Mouse (Mus musculus) CH12.LX (cell line): ENCODE measurements at regions not wholly inside any gene's neighbourhood (a gene's known extent, or its start where the extent isn't known, plus 50 kb on each side); places are given as distances from the start of the nearest gene placed in this dataset.

ENCODE experiments used
- DNase-seq: peaks from one replicate; pipeline ENCODE4 v3.0.0-alpha.2; 2013; ENCODE audit errors: extremely low read depth
- H3K27ac ChIP-seq: 2 replicates; pipeline ENCODE4 v1.5.1; 2012; ENCODE audit warnings: low read depth, mild to moderate bottlenecking, control low read depth, moderate library complexity; ENCODE audit not compliant: insufficient read depth
- H3K27me3 ChIP-seq: replicated peaks from 2 replicates; pipeline ENCODE3; 2012; ENCODE audit warnings: inconsistent platforms
- H3K36me3 ChIP-seq, 2 experiments: replicated peaks in 1 of 2; 2 replicates each; pipeline versions ENCODE3 to v1.6.1; 2012; ENCODE audit warnings: inconsistent platforms in 1 of 2, low read length in 1 of 2, mild to moderate bottlenecking in 1 of 2, mixed read lengths in 1 of 2, moderate library complexity in 1 of 2; ENCODE audit not compliant: control insufficient read depth in 1 of 2, insufficient read depth in 1 of 2
- H3K4me1 ChIP-seq, 2 experiments: 2 replicates each; pipeline ENCODE4 v1.6.1; 2012; ENCODE audit warnings: inconsistent platforms in 1 of 2, moderate library complexity in 1 of 2; ENCODE audit not compliant: insufficient read depth in 2 of 2, control insufficient read depth in 1 of 2
- H3K4me2 ChIP-seq: 2 replicates; pipeline ENCODE4 v1.6.1; 2012; ENCODE audit warnings: low read depth, mild to moderate bottlenecking, control low read depth; ENCODE audit not compliant: poor library complexity, insufficient read depth, severe bottlenecking
- H3K4me3 ChIP-seq, 3 experiments: fragments of 150-350 bp in 1 of 3; sonication (generic) in 1 of 3; replicated peaks in 1 of 3; 2 replicates each; pipeline versions ENCODE3 to v1.5.1; 2011 to 2012; ENCODE audit warnings: low read depth in 2 of 3, low read length in 2 of 3, mild to moderate bottlenecking in 2 of 3, moderate library complexity in 2 of 3, control low read depth in 1 of 3, improper control_type of control experiment in 1 of 3, inconsistent platforms in 1 of 3, mixed read lengths in 1 of 3; ENCODE audit not compliant: poor library complexity in 1 of 3
- H3K79me2 ChIP-seq: replicated peaks from 2 replicates; pipeline ENCODE4 v1.6.1; 2012; ENCODE audit warnings: mild to moderate bottlenecking, moderate library complexity; ENCODE audit not compliant: control insufficient read depth, poor library complexity, insufficient read depth, severe bottlenecking; ENCODE audit errors: extremely low read depth
- H3K9ac ChIP-seq: 2 replicates; pipeline ENCODE4 v1.6.1; 2012; ENCODE audit warnings: low read depth, mild to moderate bottlenecking, control low read depth, moderate library complexity; ENCODE audit not compliant: insufficient read depth
- H3K9me3 ChIP-seq: replicated peaks from 2 replicates; pipeline ENCODE3; 2012; ENCODE audit warnings: low read length, inconsistent platforms, mixed read lengths
- BHLHE40 ChIP-seq: IDR thresholded peaks from 2 replicates; pipeline ENCODE4 v1.6.1; 2011; ENCODE audit warnings: mild to moderate bottlenecking, low read depth, low read length, improper control_type of control experiment
- CHD2 ChIP-seq: IDR thresholded peaks from 2 replicates; pipeline ENCODE4 v1.6.1; 2011; ENCODE audit warnings: low read length, improper control_type of control experiment
- CTCF ChIP-seq, 2 experiments: IDR thresholded peaks in 1 of 2; conservative IDR thresholded peaks in 1 of 2; 2 replicates each; pipeline ENCODE4 v1.5.1; 2011 to 2012; ENCODE audit warnings: low read depth in 2 of 2, low read length in 2 of 2, improper control_type of control experiment in 1 of 2, inconsistent platforms in 1 of 2, mild to moderate bottlenecking in 1 of 2, moderate library complexity in 1 of 2
- E2F4 ChIP-seq: IDR thresholded peaks from 2 replicates; pipeline ENCODE4 v1.6.1; 2011; ENCODE audit warnings: low read depth, low read length, improper control_type of control experiment; ENCODE audit not compliant: insufficient replicate concordance
- ELF1 ChIP-seq: IDR thresholded peaks from 2 replicates; pipeline ENCODE4 v1.6.1; 2014; ENCODE audit warnings: low read depth, mild to moderate bottlenecking, inconsistent platforms, low read length, improper control_type of control experiment
- IRF4 ChIP-seq: IDR thresholded peaks from 2 replicates; pipeline ENCODE4 v1.6.1; 2014; ENCODE audit warnings: low read depth, mild to moderate bottlenecking, inconsistent platforms, low read length, improper control_type of control experiment
- JUN ChIP-seq: IDR thresholded peaks from 2 replicates; pipeline ENCODE4 v1.6.1; 2011; ENCODE audit warnings: low read depth, mild to moderate bottlenecking, low read length, improper control_type of control experiment, moderate library complexity; ENCODE audit not compliant: insufficient read depth
- KAT2A ChIP-seq: IDR thresholded peaks from 2 replicates; pipeline ENCODE4 v1.6.1; 2012; ENCODE audit warnings: low read length, improper control_type of control experiment, inconsistent platforms; ENCODE audit not compliant: insufficient replicate concordance
- NELFE ChIP-seq: IDR thresholded peaks from 2 replicates; pipeline ENCODE4 v1.6.1; 2011; ENCODE audit warnings: low read depth, low read length, improper control_type of control experiment
- POLR2AphosphoS2 ChIP-seq: IDR thresholded peaks from 2 replicates; pipeline ENCODE4 v1.6.1; 2011; ENCODE audit warnings: low read depth, low read length, improper control_type of control experiment
- RAD21 ChIP-seq: IDR thresholded peaks from 2 replicates; pipeline ENCODE4 v1.6.1; 2011; ENCODE audit warnings: low read depth, mild to moderate bottlenecking, low read length, improper control_type of control experiment, moderate library complexity
- RCOR1 ChIP-seq: conservative IDR thresholded peaks from 2 replicates; pipeline ENCODE4 v1.6.1; 2012; ENCODE audit warnings: low read depth, mild to moderate bottlenecking, inconsistent platforms, low read length, improper control_type of control experiment
- TBP ChIP-seq: conservative IDR thresholded peaks from 2 replicates; pipeline ENCODE4 v1.6.1; 2011; ENCODE audit warnings: low read depth, low read length, improper control_type of control experiment
- UBTF ChIP-seq: IDR thresholded peaks from 2 replicates; pipeline ENCODE4 v1.6.1; 2012; ENCODE audit warnings: low read depth, mild to moderate bottlenecking, inconsistent platforms, low read length, improper control_type of control experiment, moderate library complexity
- USF1 ChIP-seq: IDR thresholded peaks from 2 replicates; pipeline ENCODE4 v1.6.1; 2014; ENCODE audit warnings: low read depth, mild to moderate bottlenecking, inconsistent platforms, low read length, improper control_type of control experiment
- ZMIZ1 ChIP-seq: IDR thresholded peaks from 2 replicates; pipeline ENCODE4 v1.6.1; 2012; ENCODE audit warnings: low read depth, mild to moderate bottlenecking, inconsistent platforms, low read length, improper control_type of control experiment
- dilution Hi-C: fragments of 300-500 bp; cut with MboI; formaldehyde crosslinking; loops from 2 replicates; pipeline ENCODE4 v1.14.3; 2020; ENCODE audit warnings: low sequenced_read_pairs; ENCODE audit not compliant: extremely low pct_unique_long_range_greater_than_20kb, extremely low pct_ligation_motif_present
- in situ Hi-C: fragments of 300-500 bp; cut with MboI; formaldehyde crosslinking; loops from 3 replicates; pipeline ENCODE4 v1.14.3; 2019; ENCODE audit warnings: low sequenced_read_pairs, low pct_ligation_motif_present, low pct_unique_long_range_greater_than_20kb, mixed read lengths

- H3K4me2 ChIP-seq: no peak overlapping the region
- peaks cover 10% of the 10 kb centered on the region for H3K9me3 ChIP-seq
- no peaks in the 10 kb centered on the region for H3K79me2 ChIP-seq
- dilution Hi-C loops: no loop called here
- no peak for TF ChIP-seq JUN
- no peak for TF ChIP-seq CTCF (conservative IDR thresholded peaks at IDR 0.05 in 1 of 2, IDR thresholded peaks at IDR 0.05 in 1 of 2; ENCODE audit: low read depth in 2 of 2, low read length in 2 of 2)
- TF ChIP-seq NELFE: no peak
- TF ChIP-seq USF1: no peak
- no peak for TF ChIP-seq BHLHE40
- TF ChIP-seq ZMIZ1: no peak
- no peak for TF ChIP-seq RCOR1
- no peak for TF ChIP-seq TBP
- TF ChIP-seq POLR2AphosphoS2: no peak
- in situ Hi-C loops: no loop called here
- no peak overlapping the region for H3K9ac ChIP-seq
- no peak overlapping the region for H3K27ac ChIP-seq
- H3K36me3 ChIP-seq: no peaks in the 10 kb centered on the region
- H3K4me3 ChIP-seq: no peak overlapping the region
- no peaks in the 10 kb centered on the region for H3K4me1 ChIP-seq
- H3K27me3 ChIP-seq: no peaks in the 10 kb centered on the region
- no peak for DNase-seq
These were observed 88.7 kb downstream of the Axin2 start for GRCm38 (mm10) chr11:109008872-109009271.

GRCm38 (mm10) chr11:109005681-109006080 is 85.5 kb downstream of the Axin2 start:
- Histone ChIP-seq H3K4me3 (no peak overlapping the region), H3K79me2 (no peaks in the 10 kb centered on the region), H3K9me3 (peaks cover 16% of the 10 kb centered on the region), H3K27me3 (no peaks in the 10 kb centered on the region), H3K4me2 (no peak overlapping the region), H3K27ac (no peak overlapping the region), H3K9ac (no peak overlapping the region), H3K4me1 (no peaks in the 10 kb centered on the region), H3K36me3 (no peaks in the 10 kb centered on the region)
- no peak for DNase-seq
- no peak for TF ChIP-seq UBTF
- no peak for TF ChIP-seq IRF4
- no peak for TF ChIP-seq ELF1
- no peak for TF ChIP-seq KAT2A
- TF ChIP-seq CHD2: no peak
- no peak for TF ChIP-seq JUN
- no peak for TF ChIP-seq E2F4
- TF ChIP-seq RAD21: no peak
- TF ChIP-seq POLR2AphosphoS2: no peak
- dilution Hi-C loops: no loop called here
- in situ Hi-C loops: no loop called here
